8 mouse cellular contexts compared by ENCODE assay signal in genomic region chr17:34606186-34607039, GRCm38 (mm10). TPM values are rescaled to one million over a fixed set of nuclear protein-coding genes. Genes with fewer than 3 reads are reported as not detected.
A peak's percentile ranks its signal among the peaks of the same experiment; 100 is the strongest.
DNase-seq lines count a peak whose midpoint lies in the region; ATAC-seq and TF ChIP-seq lines count a peak whose summit lies in the region.

No protein-coding gene starts in this region.

- DNase-seq in lung, embryonic 14.5 days, result no peak
- DNase-seq in lung, postnatal 36 days, result no peak
- DNase-seq in gastrocnemius, postnatal 4 days (ENCODE audit: low spot score in 2 of 2), result no peak
- DNase-seq in gastrocnemius, adult 8-10 months (ENCODE audit: low spot score in 2 of 2), result no peak

- no peak for TF ChIP-seq CTCF in lung, embryonic 14.5 days (IDR thresholded peaks at IDR 0.05; ENCODE audit: low read depth)

- no peaks in the 10 kb centered on the region for H3K27me3 ChIP-seq in lung, embryonic 14.5 days (ENCODE audit: insufficient read depth, low read length)
- no peaks in the 10 kb centered on the region for H3K27me3 ChIP-seq in heart, embryonic 16.5 days (ENCODE audit: control insufficient read depth, insufficient read depth, low read length)
- H3K27me3 ChIP-seq in liver, embryonic 16.5 days (ENCODE audit: control insufficient read depth, insufficient read depth, low read depth, low read length), result no peaks in the 10 kb centered on the region

- H3K36me3 ChIP-seq in lung, embryonic 14.5 days (ENCODE audit: insufficient read depth), result peaks cover 32% of the 10 kb centered on the region
- peaks cover 11% of the 10 kb centered on the region; the same call in 1 of the 2 replicates for H3K36me3 ChIP-seq in heart, embryonic 16.5 days (ENCODE audit: control insufficient read depth, insufficient read depth)
- H3K36me3 ChIP-seq in liver, embryonic 16.5 days (ENCODE audit: control insufficient read depth, insufficient read depth), result peaks cover 3% of the 10 kb centered on the region; the same call in 1 of the 2 replicates

- H3K9ac ChIP-seq in lung, embryonic 14.5 days, result peak overlapping the region; percentile 86
- H3K9ac ChIP-seq in heart, embryonic 16.5 days (ENCODE audit: low read length), result peak overlapping the region; percentile 93
- H3K9ac ChIP-seq in liver, embryonic 16.5 days (ENCODE audit: low read depth, low read length), result peak overlapping the region; percentile 77

- H3K4me2 ChIP-seq in lung, embryonic 14.5 days, result peak overlapping the region; percentile 95
- H3K4me2 ChIP-seq in heart, embryonic 16.5 days (ENCODE audit: low read depth, low read length), result peak overlapping the region; percentile 89
- peak overlapping the region; percentile 89 for H3K4me2 ChIP-seq in liver, embryonic 16.5 days (ENCODE audit: low read depth, low read length)

- peaks cover 8% of the 10 kb centered on the region; the same call in 1 of the 2 replicates for H3K4me1 ChIP-seq in lung, embryonic 14.5 days (ENCODE audit: insufficient read depth)
- H3K4me1 ChIP-seq in brown adipose tissue, adult 24 weeks (ENCODE audit: control insufficient read depth, insufficient read depth, insufficient read length, low read length), result peaks cover 14% of the 10 kb centered on the region
- H3K4me1 ChIP-seq in heart, embryonic 16.5 days (ENCODE audit: control insufficient read depth, insufficient read depth, low read length), result peaks cover 47% of the 10 kb centered on the region
- peaks cover 47% of the 10 kb centered on the region for H3K4me1 ChIP-seq in liver, embryonic 16.5 days (ENCODE audit: control insufficient read depth, low read depth, low read length)

- peak overlapping the region; percentile 90 for H3K27ac ChIP-seq in lung, embryonic 14.5 days (ENCODE audit: low read depth)
- peak overlapping the region; percentile 48 for H3K27ac ChIP-seq in brown adipose tissue, adult 24 weeks (replicated peaks; ENCODE audit: low read depth, low read length)
- H3K27ac ChIP-seq in heart, embryonic 16.5 days (ENCODE audit: low read length), result peak overlapping the region; percentile 96
- H3K27ac ChIP-seq in liver, embryonic 16.5 days (ENCODE audit: low read length), result peak overlapping the region; percentile 88

- 11% methylated on average over 32 of the region's 32 CpGs for WGBS in lung, embryonic 14.5 days
- WGBS in heart, embryonic 16.5 days, result 13% methylated on average over 32 of the region's 32 CpGs
- WGBS in liver, embryonic 16.5 days (ENCODE audit: insufficient replicate concordance), result 10% methylated on average over 31 of the region's 32 CpGs

- peak overlapping the region; percentile 96 for H3K4me3 ChIP-seq in lung, embryonic 14.5 days (ENCODE audit: low read depth, low read length)
- peak overlapping the region; percentile 75 for H3K4me3 ChIP-seq in brown adipose tissue, adult 24 weeks (ENCODE audit: insufficient read depth, low read depth, low read length)
- H3K4me3 ChIP-seq in heart, embryonic 16.5 days (ENCODE audit: low read length), result peak overlapping the region; percentile 83
- H3K4me3 ChIP-seq in liver, embryonic 16.5 days (ENCODE audit: low read depth, low read length), result peak overlapping the region; percentile 70

- no peak for ATAC-seq in lung, embryonic 14.5 days (ENCODE audit: insufficient read depth)
- ATAC-seq in heart, embryonic 16.5 days (replicated peaks; ENCODE audit: extremely low read depth, insufficient read depth, low FRiP score), result no peak
- ATAC-seq in liver, embryonic 16.5 days (ENCODE audit: low read depth), result no peak
- ATAC-seq in megakaryocyte progenitor cell, adult 5-6 weeks (replicated peaks; ENCODE audit: poor library complexity), result no peak

- no peaks in the 10 kb centered on the region for H3K9me3 ChIP-seq in lung, embryonic 14.5 days (ENCODE audit: low read depth, low read length)
- H3K9me3 ChIP-seq in heart, embryonic 16.5 days (replicated peaks; ENCODE audit: control insufficient read depth, low read length), result no peaks in the 10 kb centered on the region
- no peaks in the 10 kb centered on the region for H3K9me3 ChIP-seq in liver, embryonic 16.5 days (replicated peaks; ENCODE audit: control insufficient read depth, low read length)

RNA-seq across cellular contexts. Expression of gene Agpat1, which starts 2.4 kb away (rescaled TPM):
- polyA plus RNA-seq in lung, embryonic 14.5 days (2014; fragmentation: Nextera tagmentation; extraction: Ambion mirVana), result 52.5 and 54.1 TPM in 2 replicates
- polyA plus RNA-seq in brown adipose tissue, adult 24 weeks (2012; ENCODE audit: insufficient read depth, insufficient read length, missing spikeins), result 89.0 and 120 TPM in 2 replicates
- 47.9 and 53.5 TPM in 2 replicates for polyA plus RNA-seq in heart, embryonic 16.5 days (2015; fragmentation: Nextera tagmentation; extraction: Ambion mirVana)
- 18.4 and 21.3 TPM in 2 replicates for polyA plus RNA-seq in liver, embryonic 16.5 days (2015; fragmentation: Nextera tagmentation; extraction: Ambion mirVana)
- 25.7 and 33.6 TPM in 2 replicates for total RNA-seq in megakaryocyte progenitor cell, adult 5-6 weeks (2015)
- total RNA-seq in megakaryocyte progenitor cell, adult 5-6 weeks (2017), result 20.2 and 24.9 TPM in 2 replicates
- total RNA-seq in gastrocnemius, postnatal 4 days (2021), result 10 to 100 TPM; 42.0 to 42.9 TPM
- total RNA-seq in gastrocnemius, adult 8-10 months (2022), result 100 to 1,000 TPM in 2 of 4 experiments, 10 to 100 TPM in 2; 89.5 to 104 (median 97.0) TPM

RNA-seq across cellular contexts. Expression of gene Rnf5, which starts 2.9 kb away (rescaled TPM):
- polyA plus RNA-seq in lung, embryonic 14.5 days (2014; fragmentation: Nextera tagmentation; extraction: Ambion mirVana), result 78.7 and 84.9 TPM in 2 replicates
- polyA plus RNA-seq in brown adipose tissue, adult 24 weeks (2012; ENCODE audit: insufficient read depth, insufficient read length, missing spikeins), result 104 and 110 TPM in 2 replicates
- polyA plus RNA-seq in heart, embryonic 16.5 days (2015; fragmentation: Nextera tagmentation; extraction: Ambion mirVana), result 113 and 114 TPM in 2 replicates
- 90.3 and 92.4 TPM in 2 replicates for polyA plus RNA-seq in liver, embryonic 16.5 days (2015; fragmentation: Nextera tagmentation; extraction: Ambion mirVana)
- 50.6 and 51.6 TPM in 2 replicates for total RNA-seq in megakaryocyte progenitor cell, adult 5-6 weeks (2015)
- total RNA-seq in megakaryocyte progenitor cell, adult 5-6 weeks (2017), result 17.7 and 18.5 TPM in 2 replicates
- 10 to 100 TPM; 23.8 to 24.1 TPM for total RNA-seq in gastrocnemius, postnatal 4 days (2021)
- 10 to 100 TPM; 20.2 to 23.9 (median 22.7) TPM for total RNA-seq in gastrocnemius, adult 8-10 months (2022)

RNA-seq across cellular contexts. Expression of gene Ager, which starts 8.8 kb away (rescaled TPM):
- polyA plus RNA-seq in lung, embryonic 14.5 days (2014; fragmentation: Nextera tagmentation; extraction: Ambion mirVana), result 64.7 and 74.6 TPM in 2 replicates
- not detected in 2 replicates for polyA plus RNA-seq in brown adipose tissue, adult 24 weeks (2012; ENCODE audit: insufficient read depth, insufficient read length, missing spikeins)
- 4.7 and 34.7 TPM in 2 replicates for polyA plus RNA-seq in heart, embryonic 16.5 days (2015; fragmentation: Nextera tagmentation; extraction: Ambion mirVana)
- polyA plus RNA-seq in liver, embryonic 16.5 days (2015; fragmentation: Nextera tagmentation; extraction: Ambion mirVana), result 0.57 and 0.77 TPM in 2 replicates
- 1.5 and 2.6 TPM in 2 replicates for total RNA-seq in megakaryocyte progenitor cell, adult 5-6 weeks (2015)
- 0.24 and 3.0 TPM in 2 replicates for total RNA-seq in megakaryocyte progenitor cell, adult 5-6 weeks (2017)
- 1 to 10 TPM; 2.0 to 3.0 TPM for total RNA-seq in gastrocnemius, postnatal 4 days (2021)
- under 1 TPM in 1 of 4 experiments, not detected in 3; 0.19 TPM for total RNA-seq in gastrocnemius, adult 8-10 months (2022)

RNA-seq across cellular contexts. Expression of gene Egfl8, which starts 9.4 kb away (rescaled TPM):
- polyA plus RNA-seq in lung, embryonic 14.5 days (2014; fragmentation: Nextera tagmentation; extraction: Ambion mirVana), result 1.5 and 2.1 TPM in 2 replicates
- 1.4 TPM in 1 of 2 replicates, not detected in the other for polyA plus RNA-seq in brown adipose tissue, adult 24 weeks (2012; ENCODE audit: insufficient read depth, insufficient read length, missing spikeins)
- polyA plus RNA-seq in heart, embryonic 16.5 days (2015; fragmentation: Nextera tagmentation; extraction: Ambion mirVana), result 1.8 and 2.0 TPM in 2 replicates
- polyA plus RNA-seq in liver, embryonic 16.5 days (2015; fragmentation: Nextera tagmentation; extraction: Ambion mirVana), result 0.33 and 0.51 TPM in 2 replicates
- total RNA-seq in megakaryocyte progenitor cell, adult 5-6 weeks (2015), result 0.47 and 1.1 TPM in 2 replicates
- total RNA-seq in megakaryocyte progenitor cell, adult 5-6 weeks (2017), result 0.92 and 2.2 TPM in 2 replicates
- total RNA-seq in gastrocnemius, postnatal 4 days (2021), result 10 to 100 TPM; 20.7 to 23.1 TPM
- total RNA-seq in gastrocnemius, adult 8-10 months (2022), result 1 to 10 TPM in 3 of 4 experiments, under 1 TPM in 1; 0.77 to 1.4 (median 1.1) TPM

RNA-seq across cellular contexts. Expression of gene Pbx2, which starts 15.3 kb away (rescaled TPM):
- 10.1 and 10.4 TPM in 2 replicates for polyA plus RNA-seq in lung, embryonic 14.5 days (2014; fragmentation: Nextera tagmentation; extraction: Ambion mirVana)
- 19.9 and 35.5 TPM in 2 replicates for polyA plus RNA-seq in brown adipose tissue, adult 24 weeks (2012; ENCODE audit: insufficient read depth, insufficient read length, missing spikeins)
- polyA plus RNA-seq in heart, embryonic 16.5 days (2015; fragmentation: Nextera tagmentation; extraction: Ambion mirVana), result 4.8 and 5.4 TPM in 2 replicates
- polyA plus RNA-seq in liver, embryonic 16.5 days (2015; fragmentation: Nextera tagmentation; extraction: Ambion mirVana), result 2.5 and 3.2 TPM in 2 replicates
- total RNA-seq in megakaryocyte progenitor cell, adult 5-6 weeks (2015), result 17.0 and 20.6 TPM in 2 replicates
- 24.9 and 26.7 TPM in 2 replicates for total RNA-seq in megakaryocyte progenitor cell, adult 5-6 weeks (2017)
- 10 to 100 TPM; 48.7 to 53.5 TPM for total RNA-seq in gastrocnemius, postnatal 4 days (2021)
- 10 to 100 TPM in 3 of 4 experiments, 1 to 10 TPM in 1; 9.1 to 15.4 (median 13.8) TPM for total RNA-seq in gastrocnemius, adult 8-10 months (2022)
